Mouse (Mus musculus) heart, adult 9 months (tissue): ENCODE data around the gene Olfr213.
"Not testable (repeated sequence)": the region's sequence is repeated elsewhere in the genome, so short reads cannot be mapped to it uniquely, and the experiment has no call there.

Experiments used
- DNase-seq, 2 experiments: peaks; one replicate each; pipeline ENCODE4 v3.0.0; 2022; ENCODE audit warnings: low spot score in 2 of 2

The Olfr213 gene

GRCm38 (mm10) chr6:116538156-116538555 is at the start of gene Olfr213:
Gene Olfr213, plus strand, starts transcription at chr6:116538456.
- DNase-seq = no peak

- DNase-seq = no peak
Observed at GRCm38 (mm10) chr6:116488791-116489190, 49.5 kb upstream of the Olfr213 start, which contains the start of gene Olfr211. Gene Olfr211, plus strand, starts transcription at chr6:116489091.

GRCm38 (mm10) chr6:116493742-116494141 is 44.5 kb upstream of the Olfr213 start:
- DNase-seq = no peak

- DNase-seq = no peak
Observed at GRCm38 (mm10) chr6:116495960-116496359, 42.3 kb upstream of the Olfr213 start.

GRCm38 (mm10) chr6:116506302-116507003 is 31.8 kb upstream of the Olfr213 start, which contains the start of gene Olfr212:
Gene Olfr212, plus strand, starts transcription at chr6:116506516.
- not testable (repeated sequence) for DNase-seq

- DNase-seq = no peak
Observed at GRCm38 (mm10) chr6:116514832-116515231, 23.4 kb upstream of the Olfr213 start.

- no peak for DNase-seq
Observed at GRCm38 (mm10) chr6:116542500-116542899, 4.2 kb downstream of the Olfr213 start.

- DNase-seq = not testable (repeated sequence)
Observed at GRCm38 (mm10) chr6:116550841-116551240, 12.6 kb downstream of the Olfr213 start, which contains the start of gene Gm5580. Gene Gm5580, plus strand, starts transcription at chr6:116551141.

- DNase-seq = no peak
Observed at GRCm38 (mm10) chr6:116553935-116554334, 15.7 kb downstream of the Olfr213 start, which contains the start of gene Olfr214. Gene Olfr214, plus strand, starts transcription at chr6:116554235.

GRCm38 (mm10) chr6:116554952-116555351 is 16.7 kb downstream of the Olfr213 start:
- DNase-seq = no peak

- peak; percentile 6 to 31 for DNase-seq
Observed at GRCm38 (mm10) chr6:116569834-116570233, 31.6 kb downstream of the Olfr213 start.

GRCm38 (mm10) chr6:116584095-116584494 is 45.8 kb downstream of the Olfr213 start, which contains the start of gene Olfr215:
Gene Olfr215, minus strand, starts transcription at chr6:116584195.
- no peak for DNase-seq
